Mouse (Mus musculus) liver, embryonic 13.5 days (tissue): Measurements from ENCODE around the gene Hapln2. TPM values are rescaled to one million over a fixed set of nuclear protein-coding genes. Genes with fewer than 3 reads are reported as not detected.

ENCODE experiments used
- ATAC-seq: fragments of 200-750 bp; cut with Nextera tagmentation; 2 replicates; pipeline ENCODE4 v1.8.0; 2017; ENCODE audit warnings: low read depth, mild to moderate bottlenecking, moderate number of reproducible peaks, moderate library complexity
- DNase-seq: peaks from one replicate; pipeline ENCODE4 v3.0.0; 2022
- H3K27ac ChIP-seq: fragments of 300-500 bp; sonication (generic); 2 replicates; pipeline ENCODE4 v1.5.1; 2015; ENCODE audit warnings: moderate library complexity, mild to moderate bottlenecking, inconsistent platforms
- H3K27me3 ChIP-seq: fragments of 300-500 bp; sonication (generic); 2 replicates; pipeline ENCODE4 v1.6.1; 2015; ENCODE audit warnings: mild to moderate bottlenecking, inconsistent platforms
- H3K36me3 ChIP-seq: fragments of 300-500 bp; sonication (generic); 2 replicates; pipeline ENCODE4 v1.6.1; 2015; ENCODE audit warnings: mild to moderate bottlenecking, inconsistent platforms
- H3K4me1 ChIP-seq: fragments of 300-500 bp; sonication (generic); replicated peaks from 2 replicates; pipeline ENCODE4 v1.6.1; 2015; ENCODE audit warnings: inconsistent platforms
- H3K4me2 ChIP-seq: fragments of 300-500 bp; sonication (generic); 2 replicates; pipeline ENCODE4 v1.6.1; 2015; ENCODE audit warnings: inconsistent platforms, mild to moderate bottlenecking, moderate library complexity
- H3K4me3 ChIP-seq: fragments of 300-500 bp; sonication (generic); replicated peaks from 2 replicates; pipeline ENCODE4 v1.5.1; 2015; ENCODE audit warnings: mild to moderate bottlenecking, inconsistent platforms
- H3K9ac ChIP-seq: fragments of 300-500 bp; sonication (generic); 2 replicates; pipeline ENCODE4 v1.6.1; 2015; ENCODE audit warnings: mild to moderate bottlenecking, inconsistent platforms
- H3K9me3 ChIP-seq: fragments of 300-500 bp; sonication (generic); replicated peaks from 2 replicates; pipeline ENCODE4 v1.6.1; 2016; ENCODE audit warnings: inconsistent platforms
- WGBS: fragments of 180-500 bp; shearing (Covaris S2); methylation state at CpG from one replicate; pipeline ENCODE4 v1.1.7; 2015; ENCODE audit not compliant: insufficient replicate concordance; 5-methylcytosine and 5-hydroxymethylcytosine counted together
- polyA plus RNA-seq: library from polyadenylated mRNA; unstranded; fragments of >200 nt; fragmentation: Nextera tagmentation; extraction: Ambion mirVana; gene quantifications from 2 replicates; pipeline ENCODE4 v1.2.1, GENCODE M21; 2015

Hapln2 gene
- polyA plus RNA-seq, result not detected in 2 replicates

GRCm38 (mm10) chr3:88027434-88028186 is at the start of gene Hapln2:
Hapln2 (minus strand) TSS chr3:88027583.
- H3K36me3 ChIP-seq, result no peaks in the 10 kb centered on the region
- DNase-seq, result no peak
- WGBS, result 42% methylated on average over 5 of the region's 5 CpGs
- no peak within 1 kb of the TSS for H3K4me2 ChIP-seq
- H3K9me3 ChIP-seq, result no peaks in the 10 kb centered on the region; the same call in 1 of the 2 replicates
- no peak within 1 kb of the TSS for H3K9ac ChIP-seq
- no peak within 1 kb of the TSS for H3K27ac ChIP-seq
- H3K4me3 ChIP-seq, result no peak within 1 kb of the TSS
- peaks cover 82% of the 10 kb centered on the region for H3K27me3 ChIP-seq
- H3K4me1 ChIP-seq, result peaks cover 11% of the 10 kb centered on the region
- no peak for ATAC-seq

GRCm38 (mm10) chr3:88074766-88075165 is 47.4 kb upstream of the Hapln2 start:
- no peak for ATAC-seq
- no peak overlapping the region for H3K27ac ChIP-seq
- no peak overlapping the region for H3K9ac ChIP-seq
- H3K9me3 ChIP-seq, result no peaks in the 10 kb centered on the region
- H3K4me3 ChIP-seq, result no peak overlapping the region
- H3K4me2 ChIP-seq, result no peak overlapping the region
- H3K4me1 ChIP-seq, result no peaks in the 10 kb centered on the region
- WGBS, result 55% methylated on average over 8 of the region's 8 CpGs
- peaks cover 39% of the 10 kb centered on the region for H3K27me3 ChIP-seq
- no peak for DNase-seq
- H3K36me3 ChIP-seq, result no peaks in the 10 kb centered on the region

- 53% methylated on average over 2 of the region's 2 CpGs for WGBS
These were observed 47.0 kb upstream of the Hapln2 start for GRCm38 (mm10) chr3:88074351-88074750.

GRCm38 (mm10) chr3:88073631-88074030 is 46.2 kb upstream of the Hapln2 start:
- H3K4me1 ChIP-seq, result no peaks in the 10 kb centered on the region
- H3K36me3 ChIP-seq, result no peaks in the 10 kb centered on the region
- no peak overlapping the region for H3K9ac ChIP-seq
- 54% methylated on average over 2 of the region's 2 CpGs for WGBS
- H3K9me3 ChIP-seq, result no peaks in the 10 kb centered on the region
- DNase-seq (no peak), ATAC-seq (no peak)
- H3K4me2 ChIP-seq, result no peak overlapping the region
- H3K27ac ChIP-seq, result no peak overlapping the region
- peaks cover 40% of the 10 kb centered on the region for H3K27me3 ChIP-seq
- H3K4me3 ChIP-seq, result no peak overlapping the region

More at GRCm38 (mm10) chr3:88074351-88074750, 47.0 kb upstream of the Hapln2 start:
- Histone ChIP-seq H3K27ac (no peak overlapping the region), H3K36me3 (no peaks in the 10 kb centered on the region), H3K4me3 (no peak overlapping the region), H3K9ac (no peak overlapping the region), H3K4me2 (no peak overlapping the region), H3K27me3 (peaks cover 43% of the 10 kb centered on the region), H3K4me1 (no peaks in the 10 kb centered on the region), H3K9me3 (no peaks in the 10 kb centered on the region)
- DNase-seq (no peak), ATAC-seq (no peak)

- H3K4me3 ChIP-seq, result no peak overlapping the region
- H3K4me1 ChIP-seq, result no peaks in the 10 kb centered on the region
- DNase-seq (peak; percentile 60), ATAC-seq (no peak; the same call in 1 of the 2 replicates)
- H3K4me2 ChIP-seq, result no peak overlapping the region
- no peak overlapping the region for H3K27ac ChIP-seq
- H3K9me3 ChIP-seq, result no peaks in the 10 kb centered on the region
- WGBS, result 3% methylated on average over 5 of the region's 5 CpGs
- no peaks in the 10 kb centered on the region for H3K36me3 ChIP-seq
- peaks cover 30% of the 10 kb centered on the region; the same call in 1 of the 2 replicates for H3K27me3 ChIP-seq
- H3K9ac ChIP-seq, result no peak overlapping the region
These were observed 44.4 kb upstream of the Hapln2 start for GRCm38 (mm10) chr3:88071783-88072182.

- H3K4me2 ChIP-seq, result no peak overlapping the region
- no peaks in the 10 kb centered on the region for H3K36me3 ChIP-seq
- H3K9me3 ChIP-seq, result no peaks in the 10 kb centered on the region
- no peak for DNase-seq
- H3K9ac ChIP-seq, result no peak overlapping the region
- no peaks in the 10 kb centered on the region for H3K4me1 ChIP-seq
- H3K27me3 ChIP-seq, result peaks cover 24% of the 10 kb centered on the region; the same call in 1 of the 2 replicates
- 35% methylated on average over 2 of the region's 2 CpGs for WGBS
- no peak for ATAC-seq
- no peak overlapping the region for H3K27ac ChIP-seq
- no peak overlapping the region for H3K4me3 ChIP-seq
These were observed 41.0 kb upstream of the Hapln2 start for GRCm38 (mm10) chr3:88068386-88068785.

GRCm38 (mm10) chr3:88057902-88058696 is 30.7 kb upstream of the Hapln2 start, which contains the start of gene Naxe:
Naxe (minus strand) TSS chr3:88058495.
- Histone ChIP-seq H3K4me2 (peak within 1 kb of the TSS; percentile 94), H3K36me3 (peaks cover 36% of the 10 kb centered on the region), H3K4me3 (peak within 1 kb of the TSS; percentile 83), H3K27me3 (no peaks in the 10 kb centered on the region), H3K9me3 (no peaks in the 10 kb centered on the region), H3K9ac (peak within 1 kb of the TSS; percentile 83), H3K4me1 (peaks cover 19% of the 10 kb centered on the region), H3K27ac (peak within 1 kb of the TSS; percentile 58; the same call in 1 of the 2 replicates)
- under 1% methylated on average over 60 of the region's 60 CpGs for WGBS
- ATAC-seq (peak; percentile 94), DNase-seq (peak; percentile 90)

GRCm38 (mm10) chr3:88057030-88057429 is 29.6 kb upstream of the Hapln2 start:
- peak overlapping the region; percentile 83; the same call in 1 of the 2 replicates for H3K9ac ChIP-seq
- ATAC-seq, result no peak
- H3K9me3 ChIP-seq, result no peaks in the 10 kb centered on the region
- 82% methylated on average over 6 of the region's 6 CpGs for WGBS
- DNase-seq, result no peak
- H3K27me3 ChIP-seq, result no peaks in the 10 kb centered on the region
- H3K27ac ChIP-seq, result no peak overlapping the region
- peaks cover 19% of the 10 kb centered on the region for H3K4me1 ChIP-seq
- peak overlapping the region; percentile 83 for H3K4me3 ChIP-seq
- H3K36me3 ChIP-seq, result peaks cover 47% of the 10 kb centered on the region
- H3K4me2 ChIP-seq, result peak overlapping the region; percentile 94

GRCm38 (mm10) chr3:88049532-88049931 is 22.1 kb upstream of the Hapln2 start:
- Histone ChIP-seq H3K9ac (no peak overlapping the region), H3K4me1 (peaks cover 4% of the 10 kb centered on the region), H3K36me3 (peaks cover 69% of the 10 kb centered on the region), H3K4me3 (no peak overlapping the region), H3K27me3 (no peaks in the 10 kb centered on the region), H3K27ac (no peak overlapping the region), H3K9me3 (no peaks in the 10 kb centered on the region), H3K4me2 (no peak overlapping the region)
- no peak for DNase-seq
- WGBS, result 57% methylated on average over 3 of the region's 3 CpGs
- ATAC-seq, result no peak

- peak; percentile 94 for ATAC-seq
- H3K9me3 ChIP-seq, result no peaks in the 10 kb centered on the region
- peak within 1 kb of the TSS; percentile 75 for H3K9ac ChIP-seq
- H3K4me2 ChIP-seq, result peak within 1 kb of the TSS; percentile 81
- peaks cover 26% of the 10 kb centered on the region for H3K27me3 ChIP-seq
- peaks cover 19% of the 10 kb centered on the region for H3K4me1 ChIP-seq
- peak; percentile 81 for DNase-seq
- no peak within 1 kb of the TSS for H3K27ac ChIP-seq
- H3K4me3 ChIP-seq, result peak within 1 kb of the TSS; percentile 80
- peaks cover 16% of the 10 kb centered on the region for H3K36me3 ChIP-seq
- 8% methylated on average over 36 of the region's 36 CpGs for WGBS
These were observed 15.5 kb upstream of the Hapln2 start, which contains the start of gene Gpatch4 for GRCm38 (mm10) chr3:88042661-88043421. Gpatch4 (plus strand) TSS chr3:88043108.
